Mouse (Mus musculus) layer of hippocampus, adult 11-12 months (tissue): ENCODE data around the gene Gm9195.

Source experiments
- DNase-seq: peaks from one replicate; pipeline ENCODE4 v3.0.0; 2022; ENCODE audit warnings: low spot score

The Gm9195 gene

GRCm38 (mm10) chr14:72442936-72443335 lies 48.7 kb downstream of the Gm9195 start:
- DNase-seq = no peak

GRCm38 (mm10) chr14:72440929-72441328 lies 50.7 kb downstream of the Gm9195 start:
- no peak for DNase-seq

GRCm38 (mm10) chr14:72440436-72440835 lies 51.2 kb downstream of the Gm9195 start:
- no peak for DNase-seq

GRCm38 (mm10) chr14:72438976-72439375 lies 52.7 kb downstream of the Gm9195 start:
- no peak for DNase-seq

GRCm38 (mm10) chr14:72389696-72390095 lies 101.9 kb downstream of the Gm9195 start:
- DNase-seq = no peak

- no peak for DNase-seq
Observed at GRCm38 (mm10) chr14:72389288-72389687, 102.3 kb downstream of the Gm9195 start.

- DNase-seq = peak; percentile 26
Observed at GRCm38 (mm10) chr14:72377224-72377623, 114.4 kb downstream of the Gm9195 start.
